Mouse (Mus musculus): ENCODE results near the gene Rock2. TPM values are rescaled to one million over a fixed set of nuclear protein-coding genes. Genes with fewer than 3 reads are reported as not detected.

Gene Rock2
- total and polyA plus RNA-seq, 2 experiments from 2014 or later = 10.5 to 43.1 TPM

- no peak for TF ChIP-seq CTCF (IDR thresholded peaks at IDR 0.05; ENCODE audit: low read depth)
- H3K36me3 ChIP-seq (ENCODE audit: insufficient read depth) = no peaks in the 10 kb centered on the region
- no peak overlapping the region for H3K4me3 ChIP-seq (ENCODE audit: low read depth, low read length)
- H3K9ac ChIP-seq = no peak overlapping the region
- DNase-seq = no peak
- H3K4me1 ChIP-seq (ENCODE audit: insufficient read depth) = no peaks in the 10 kb centered on the region
- H3K27me3 ChIP-seq (ENCODE audit: insufficient read depth, low read length) = no peaks in the 10 kb centered on the region
- ATAC-seq = no peak
- H3K4me2 ChIP-seq (ENCODE audit: low read depth) = no peak overlapping the region
- H3K27ac ChIP-seq (ENCODE audit: low read depth, low read length) = no peak overlapping the region
- no peaks in the 10 kb centered on the region for H3K9me3 ChIP-seq (ENCODE audit: low read length)
Observed at GRCm38 (mm10) chr12:16920186-16920860, 25.6 kb downstream of the Rock2 start.

GRCm38 (mm10) chr12:16927889-16928288 is 33.2 kb downstream of the Rock2 start:
- no peak overlapping the region for H3K4me3 ChIP-seq (ENCODE audit: low read depth, low read length)
- 70% methylated on average over 2 of the region's 2 CpGs for WGBS
- no peak overlapping the region for H3K4me2 ChIP-seq (ENCODE audit: low read depth)
- H3K9ac ChIP-seq = no peak overlapping the region
- H3K27ac ChIP-seq (ENCODE audit: low read depth, low read length) = no peak overlapping the region
- no peak for ATAC-seq
- no peak for DNase-seq
- H3K36me3 ChIP-seq (ENCODE audit: insufficient read depth) = peaks cover 8% of the 10 kb centered on the region; the same call in 1 of the 2 replicates
- H3K4me1 ChIP-seq (ENCODE audit: insufficient read depth) = no peaks in the 10 kb centered on the region
- H3K27me3 ChIP-seq (ENCODE audit: insufficient read depth, low read length) = no peaks in the 10 kb centered on the region
- no peaks in the 10 kb centered on the region for H3K9me3 ChIP-seq (ENCODE audit: low read length)
- no peak for TF ChIP-seq CTCF (IDR thresholded peaks at IDR 0.05; ENCODE audit: low read depth)

- DNase-seq (no peak), ATAC-seq (no peak)
Observed at GRCm38 (mm10) chr12:16934423-16934822, 39.7 kb downstream of the Rock2 start.

GRCm38 (mm10) chr12:16941976-16942375 is 47.3 kb downstream of the Rock2 start:
- ATAC-seq (no peak), DNase-seq (no peak)
- H3K9me3 ChIP-seq (ENCODE audit: low read length) = no peaks in the 10 kb centered on the region
- no peak overlapping the region for H3K9ac ChIP-seq
- no peak overlapping the region for H3K27ac ChIP-seq (ENCODE audit: low read depth, low read length)
- peaks cover 11% of the 10 kb centered on the region for H3K36me3 ChIP-seq (ENCODE audit: insufficient read depth)
- no peaks in the 10 kb centered on the region for H3K4me1 ChIP-seq (ENCODE audit: insufficient read depth)
- WGBS = 74% methylated on average over 3 of the region's 3 CpGs
- H3K4me2 ChIP-seq (ENCODE audit: low read depth) = no peak overlapping the region
- TF ChIP-seq CTCF (IDR thresholded peaks at IDR 0.05; ENCODE audit: low read depth) = no peak
- no peak overlapping the region for H3K4me3 ChIP-seq (ENCODE audit: low read depth, low read length)
- no peaks in the 10 kb centered on the region for H3K27me3 ChIP-seq (ENCODE audit: insufficient read depth, low read length)

More at GRCm38 (mm10) chr12:16934423-16934822, 39.7 kb downstream of the Rock2 start:
- Histone ChIP-seq H3K27me3 (ENCODE audit: insufficient read depth, low read length) (no peaks in the 10 kb centered on the region), H3K27ac (ENCODE audit: low read depth, low read length) (no peak overlapping the region), H3K9ac (no peak overlapping the region), H3K36me3 (ENCODE audit: insufficient read depth) (peaks cover 8% of the 10 kb centered on the region; the same call in 1 of the 2 replicates), H3K4me3 (ENCODE audit: low read depth, low read length) (no peak overlapping the region), H3K4me2 (ENCODE audit: low read depth) (no peak overlapping the region), H3K4me1 (ENCODE audit: insufficient read depth) (no peaks in the 10 kb centered on the region), H3K9me3 (ENCODE audit: low read length) (no peaks in the 10 kb centered on the region)
- WGBS = 93% methylated on average over 1 of the region's 1 CpGs
- no peak for TF ChIP-seq CTCF (IDR thresholded peaks at IDR 0.05; ENCODE audit: low read depth)

GRCm38 (mm10) chr12:16948239-16948638 is 53.5 kb downstream of the Rock2 start:
- Histone ChIP-seq H3K27ac (ENCODE audit: low read depth, low read length) (no peak overlapping the region), H3K9ac (no peak overlapping the region), H3K27me3 (ENCODE audit: insufficient read depth, low read length) (no peaks in the 10 kb centered on the region), H3K4me3 (ENCODE audit: low read depth, low read length) (no peak overlapping the region), H3K36me3 (ENCODE audit: insufficient read depth) (peaks cover 3% of the 10 kb centered on the region; the same call in 1 of the 2 replicates), H3K9me3 (ENCODE audit: low read length) (no peaks in the 10 kb centered on the region), H3K4me2 (ENCODE audit: low read depth) (no peak overlapping the region), H3K4me1 (ENCODE audit: insufficient read depth) (no peaks in the 10 kb centered on the region)
- 88% methylated on average over 6 of the region's 6 CpGs for WGBS
- TF ChIP-seq CTCF (IDR thresholded peaks at IDR 0.05; ENCODE audit: low read depth) = no peak
- DNase-seq (no peak), ATAC-seq (no peak)

GRCm38 (mm10) chr12:16958851-16959250 is 64.2 kb downstream of the Rock2 start:
- Histone ChIP-seq H3K27ac (ENCODE audit: low read depth, low read length) (no peak overlapping the region), H3K4me1 (ENCODE audit: insufficient read depth) (no peaks in the 10 kb centered on the region), H3K9ac (no peak overlapping the region), H3K4me2 (ENCODE audit: low read depth) (no peak overlapping the region), H3K4me3 (ENCODE audit: low read depth, low read length) (no peak overlapping the region), H3K36me3 (ENCODE audit: insufficient read depth) (peaks cover 32% of the 10 kb centered on the region), H3K27me3 (ENCODE audit: insufficient read depth, low read length) (no peaks in the 10 kb centered on the region), H3K9me3 (ENCODE audit: low read length) (no peaks in the 10 kb centered on the region)
- 57% methylated on average over 1 of the region's 1 CpGs for WGBS
- ATAC-seq (peak; percentile 29; the same call in 1 of the 2 replicates), DNase-seq (peak; percentile 16)
- peak; percentile 47 for TF ChIP-seq CTCF (IDR thresholded peaks at IDR 0.05; ENCODE audit: low read depth)

GRCm38 (mm10) chr12:16963354-16963753 is 68.7 kb downstream of the Rock2 start:
- ATAC-seq (no peak), DNase-seq (no peak)
- Histone ChIP-seq H3K36me3 (ENCODE audit: insufficient read depth) (peaks cover 29% of the 10 kb centered on the region), H3K9me3 (ENCODE audit: low read length) (no peaks in the 10 kb centered on the region), H3K27me3 (ENCODE audit: insufficient read depth, low read length) (no peaks in the 10 kb centered on the region), H3K4me3 (ENCODE audit: low read depth, low read length) (no peak overlapping the region), H3K9ac (no peak overlapping the region), H3K4me1 (ENCODE audit: insufficient read depth) (no peaks in the 10 kb centered on the region), H3K4me2 (ENCODE audit: low read depth) (no peak overlapping the region), H3K27ac (ENCODE audit: low read depth, low read length) (no peak overlapping the region)
- no peak for TF ChIP-seq CTCF (IDR thresholded peaks at IDR 0.05; ENCODE audit: low read depth)
- 69% methylated on average over 2 of the region's 2 CpGs for WGBS

Measured in forebrain, postnatal 0 days (tissue).